Mouse (Mus musculus) frontal cortex, postnatal 25 days (tissue): ENCODE results near the gene Nckap5l.
A peak's percentile ranks its signal among the peaks of the same experiment; 100 is the strongest.
"Not testable (repeated sequence)": the region's sequence is repeated elsewhere in the genome, so short reads cannot be mapped to it uniquely, and the experiment has no call there.

Experiments
- DNase-seq, 2 experiments: peaks; one replicate each; pipeline ENCODE4 v3.0.0; 2022; ENCODE audit warnings: low spot score in 2 of 2

Nckap5l gene

GRCm38 (mm10) chr15:99396875-99397274 lies 60.7 kb downstream of the Nckap5l start:
- no peak for DNase-seq

GRCm38 (mm10) chr15:99396462-99396861 lies 61.1 kb downstream of the Nckap5l start:
- no peak for DNase-seq

DNA sequence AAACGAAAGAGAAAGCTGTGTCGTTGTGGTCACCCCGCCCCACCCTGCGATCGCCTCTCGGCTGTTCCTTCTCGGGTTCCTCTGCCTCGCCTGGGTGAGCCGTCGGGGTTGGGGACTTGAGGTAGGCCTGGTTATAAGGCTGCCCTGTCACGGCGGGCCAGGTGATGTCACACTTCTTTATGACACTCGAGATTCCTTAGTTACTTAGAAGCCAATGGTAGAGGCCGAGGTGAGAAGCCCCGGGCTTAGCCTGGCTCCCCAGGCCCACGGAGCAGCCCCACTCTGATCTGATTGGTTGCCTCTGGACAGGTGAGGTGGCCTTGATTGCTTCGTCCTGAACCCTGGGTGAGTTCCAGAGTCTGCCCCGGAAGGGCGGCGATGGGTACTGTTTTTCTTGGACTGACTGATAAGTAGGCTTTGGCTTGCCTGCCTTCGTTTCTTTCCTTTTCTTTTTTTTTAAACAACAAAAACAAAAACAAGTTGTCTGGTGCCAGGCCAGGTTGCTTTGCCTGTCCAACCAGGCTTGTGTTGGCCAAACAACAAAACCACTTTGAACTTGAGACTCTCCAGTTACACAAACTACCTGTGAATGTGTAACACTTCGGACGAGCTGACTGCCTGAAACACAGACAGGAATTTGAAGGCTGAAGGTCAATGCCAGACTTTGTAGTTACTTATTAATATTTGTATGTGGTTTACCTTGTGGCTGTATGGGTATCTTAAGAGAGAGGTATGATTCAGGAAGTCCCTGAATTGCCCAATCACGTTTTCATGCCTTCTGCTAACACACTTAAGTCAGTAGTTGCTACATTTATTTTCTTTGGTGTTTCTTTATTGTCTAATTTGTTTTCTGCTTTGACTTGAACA lies 63.9 kb downstream of the Nckap5l start:
- no peak for DNase-seq

- DNase-seq: peak; percentile 98 to 99
Observed at GRCm38 (mm10) chr15:99392486-99393385, 64.8 kb downstream of the Nckap5l start, which contains the start of gene Tmbim6. TSS of gene Tmbim6 (plus strand) at chr15:99392882.

DNA sequence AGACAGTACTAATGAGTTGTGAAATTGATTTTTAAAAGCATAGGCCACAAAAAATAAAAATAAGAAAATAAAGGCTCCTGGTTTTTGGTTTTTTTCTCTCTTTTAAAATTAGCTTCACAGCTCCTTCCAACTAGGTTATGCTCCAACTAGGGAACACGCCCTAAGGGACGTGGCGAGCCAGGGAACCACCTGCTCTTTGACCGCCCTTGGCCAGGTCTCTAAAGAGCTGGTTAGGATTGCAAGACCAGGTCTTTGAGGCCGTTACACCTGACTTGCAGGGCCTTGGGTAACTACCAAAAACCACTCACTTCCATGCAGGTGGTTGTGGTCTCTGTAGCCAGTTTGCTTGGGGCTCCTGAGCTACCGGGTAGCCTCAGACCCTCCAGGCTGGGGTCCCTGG lies 65.6 kb downstream of the Nckap5l start:
- no peak for DNase-seq

GRCm38 (mm10) chr15:99390472-99391401 lies 66.8 kb downstream of the Nckap5l start:
- no peak for DNase-seq

DNA sequence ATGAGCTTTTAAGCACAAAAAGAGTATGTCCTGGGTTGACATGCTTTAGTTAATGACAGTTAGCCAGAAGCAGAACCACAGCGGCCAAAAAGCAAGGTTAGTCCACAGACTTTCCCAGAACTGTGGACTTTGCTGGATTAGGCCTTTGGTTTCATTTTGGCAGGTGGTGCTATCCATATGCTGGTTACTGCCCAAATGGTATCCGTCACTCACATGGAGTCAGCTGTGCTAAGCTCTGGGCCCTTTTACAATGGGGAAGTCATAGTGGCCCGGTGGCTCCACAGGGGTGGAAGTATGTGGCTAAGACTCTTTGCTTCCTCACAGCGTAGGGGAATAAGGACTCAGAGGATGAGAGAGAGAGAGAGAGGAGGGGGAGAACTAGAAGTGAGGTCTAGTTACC lies 69.6 kb downstream of the Nckap5l start:
- DNase-seq: no peak

DNA sequence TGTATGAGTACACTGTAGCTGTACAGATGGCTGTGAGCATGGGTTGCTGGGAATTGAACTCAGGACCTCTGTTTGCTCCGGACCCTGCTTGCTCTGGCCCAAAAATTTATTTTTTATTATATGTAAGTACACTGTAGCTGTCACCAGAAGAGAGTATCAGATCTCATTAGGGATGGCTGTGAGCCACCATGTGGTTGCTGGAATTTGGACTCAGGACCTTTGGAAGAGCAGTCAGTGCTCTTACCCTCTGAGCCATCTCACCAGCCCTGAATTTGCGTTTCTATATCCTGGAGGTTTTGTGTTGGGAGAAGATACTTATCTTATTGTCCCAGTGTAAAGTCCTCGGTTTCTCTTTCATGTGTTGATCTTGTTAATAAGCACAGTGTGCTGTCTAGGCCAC lies 70.8 kb downstream of the Nckap5l start:
- DNase-seq: no peak

- DNase-seq: not testable (repeated sequence)
Observed at GRCm38 (mm10) chr15:99386110-99386509, 71.4 kb downstream of the Nckap5l start.

DNA sequence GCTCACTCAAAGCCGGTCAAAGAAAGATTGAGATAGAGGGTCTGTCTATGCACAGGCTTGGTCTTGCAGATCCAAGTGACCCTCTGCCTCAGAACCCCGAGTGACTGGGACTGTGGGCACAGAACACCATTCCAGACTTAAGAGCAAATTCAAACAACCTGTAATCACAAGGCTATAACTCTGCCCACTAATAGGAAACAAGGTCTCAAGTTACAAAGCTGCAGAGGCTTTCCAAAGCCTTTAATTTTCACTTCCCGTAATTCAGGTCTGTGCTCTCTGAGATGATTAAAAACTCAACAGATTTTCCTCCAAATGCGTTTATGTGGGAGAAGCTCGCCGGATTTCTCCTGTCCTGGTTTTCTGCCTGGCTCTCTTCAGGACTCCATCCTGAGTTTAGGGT lies 73.5 kb downstream of the Nckap5l start:
- no peak for DNase-seq

GRCm38 (mm10) chr15:99382893-99383292 lies 74.7 kb downstream of the Nckap5l start:
- no peak for DNase-seq

GRCm38 (mm10) chr15:99376240-99376639 lies 81.3 kb downstream of the Nckap5l start:
- DNase-seq: no peak

- DNase-seq: no peak
Observed at GRCm38 (mm10) chr15:99375581-99375980, 82.0 kb downstream of the Nckap5l start.

DNA sequence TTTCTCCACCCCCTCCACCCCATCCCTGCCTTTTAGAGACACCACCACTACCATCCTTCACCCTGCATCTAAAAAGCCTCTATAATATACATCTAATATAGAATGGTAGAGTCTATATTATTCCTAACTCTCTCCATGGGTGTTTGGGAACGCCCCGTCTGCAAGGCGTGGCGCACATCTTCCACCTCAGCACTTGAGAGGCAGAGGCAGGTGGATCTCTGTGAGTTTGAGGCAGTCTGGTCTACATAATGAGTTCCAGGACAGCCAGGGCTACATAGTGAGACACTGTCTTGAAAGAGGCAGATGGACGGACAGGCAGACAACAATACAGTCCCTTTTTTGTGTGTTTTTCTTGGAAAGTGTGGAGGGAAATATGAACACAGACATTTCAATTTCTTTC lies 82.5 kb downstream of the Nckap5l start:
- DNase-seq: no peak

DNA sequence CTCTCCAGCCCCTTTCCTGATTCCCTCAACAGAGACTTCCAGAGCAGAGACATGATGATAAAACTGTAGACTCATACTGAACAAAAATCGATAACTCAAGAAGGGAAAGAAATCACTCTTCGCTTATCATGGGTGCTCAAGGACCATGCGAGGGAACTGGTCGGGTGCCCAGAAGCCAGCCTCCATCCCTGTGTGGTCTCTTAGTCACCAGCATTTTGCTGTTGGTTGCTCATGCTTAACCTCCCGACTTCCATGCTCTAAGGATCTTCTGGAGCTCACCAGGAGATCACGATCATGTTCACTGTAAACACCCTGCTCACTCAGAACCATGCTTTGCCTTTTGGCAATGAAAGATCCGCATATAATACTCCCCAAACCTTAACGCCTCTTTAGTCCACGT lies 84.8 kb downstream of the Nckap5l start:
- DNase-seq: no peak
